Mouse (Mus musculus) adrenal gland, adult 2 months (tissue): ENCODE data around the gene Cybrd1. TPM values are rescaled to one million over a fixed set of nuclear protein-coding genes. Genes with fewer than 3 reads are reported as not detected.
A peak's percentile ranks its signal among the peaks of the same experiment; 100 is the strongest.

Experiments used
- DNase-seq: peaks from one replicate; pipeline ENCODE4 v3.0.0; 2021
- long read RNA-seq: library from polyadenylated mRNA; stranded (forward); transcript quantifications from one replicate; pipeline ENCODE4 v2.0.0, GENCODE M21; 2021
- polyA plus RNA-seq: library from polyadenylated mRNA; depleted of rRNA; stranded (reverse); fragments of >200 nt; gene quantifications from 2 replicates; pipeline ENCODE4 v1.2.3, GENCODE M21; 2012; rRNA removed
- total RNA-seq, 2 experiments: library from RNA; stranded (reverse); gene quantifications; 2 replicates each; pipeline ENCODE4 v1.2.3; 2021

The Cybrd1 gene
- total RNA-seq = 1 to 10 TPM; 1.0 to 1.2 TPM
- polyA plus RNA-seq = 0.21 and 0.22 TPM in 2 replicates
- long read RNA-seq = 0 reads

GRCm38 (mm10) chr2:71117797-71118708 is at the start of gene Cybrd1:
Gene Cybrd1, plus strand, starts transcription at chr2:71117923.
- peak; percentile 66 for DNase-seq

GRCm38 (mm10) chr2:71071601-71072000 is 46.1 kb upstream of the Cybrd1 start:
- no peak for DNase-seq

GRCm38 (mm10) chr2:71073330-71073729 is 44.4 kb upstream of the Cybrd1 start:
- DNase-seq = no peak

GRCm38 (mm10) chr2:71073828-71074227 is 43.9 kb upstream of the Cybrd1 start:
- DNase-seq = no peak

GRCm38 (mm10) chr2:71082416-71082815 is 35.3 kb upstream of the Cybrd1 start:
- no peak for DNase-seq

GRCm38 (mm10) chr2:71083454-71084193 is 34.1 kb upstream of the Cybrd1 start:
- no peak for DNase-seq

GRCm38 (mm10) chr2:71089766-71090165 is 28.0 kb upstream of the Cybrd1 start:
- DNase-seq = no peak

GRCm38 (mm10) chr2:71090660-71091445 is 26.9 kb upstream of the Cybrd1 start:
- no peak for DNase-seq

- peak; percentile 24 for DNase-seq
Measured at GRCm38 (mm10) chr2:71096170-71096569, 21.6 kb upstream of the Cybrd1 start.

GRCm38 (mm10) chr2:71102621-71103291 is 15.0 kb upstream of the Cybrd1 start:
- no peak for DNase-seq

- DNase-seq = no peak
Measured at GRCm38 (mm10) chr2:71103292-71103680, 14.4 kb upstream of the Cybrd1 start.

- no peak for DNase-seq
Measured at GRCm38 (mm10) chr2:71104696-71105095, 13.0 kb upstream of the Cybrd1 start.

GRCm38 (mm10) chr2:71105469-71106215 is 12.1 kb upstream of the Cybrd1 start:
- no peak for DNase-seq

- no peak for DNase-seq
Measured at GRCm38 (mm10) chr2:71107225-71107624, 10.5 kb upstream of the Cybrd1 start.

GRCm38 (mm10) chr2:71108541-71108940 is 9.2 kb upstream of the Cybrd1 start:
- no peak for DNase-seq

- DNase-seq = no peak
Measured at GRCm38 (mm10) chr2:71113489-71114171, 4.1 kb upstream of the Cybrd1 start.

GRCm38 (mm10) chr2:71116151-71116550 is 1.6 kb upstream of the Cybrd1 start:
- no peak for DNase-seq

- no peak for DNase-seq
Measured at GRCm38 (mm10) chr2:71120844-71121243, 3.1 kb downstream of the Cybrd1 start.

GRCm38 (mm10) chr2:71121406-71121805 is 3.7 kb downstream of the Cybrd1 start:
- no peak for DNase-seq
